Mouse (Mus musculus): ENCODE measurements around the gene Foxp1. TPM values are rescaled to one million over a fixed set of nuclear protein-coding genes. Genes with fewer than 3 reads are reported as not detected.

The Foxp1 gene
- polyA plus RNA-seq, 1 experiment from 2014 or later: 91.9 TPM

DNA sequence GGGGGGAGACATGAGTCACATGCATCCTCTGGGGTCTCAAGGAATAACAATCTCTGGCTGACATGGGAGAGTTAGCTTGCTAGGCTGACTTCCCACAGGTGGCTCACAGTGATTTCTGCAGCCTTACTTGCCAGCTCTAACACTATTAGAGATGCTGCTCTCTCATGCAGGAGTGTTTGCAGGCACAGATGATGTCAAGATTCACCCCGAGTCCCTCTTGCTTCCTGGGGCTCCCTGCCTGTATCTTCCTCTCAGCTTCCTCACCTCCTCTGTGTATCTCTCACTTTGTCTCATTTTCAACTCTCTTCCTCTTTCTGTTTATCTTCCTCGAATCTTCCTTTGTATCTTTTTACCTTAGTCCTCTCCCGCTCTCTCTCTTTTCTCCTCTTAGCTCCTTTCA lies 334.6 kb downstream of the Foxp1 start:
- H3K27me3 ChIP-seq (ENCODE audit: control insufficient read depth, insufficient read depth, low read length): no peaks in the 10 kb centered on the region
- no peak overlapping the region for H3K4me2 ChIP-seq (replicated peaks; ENCODE audit: low read depth, low read length)
- ATAC-seq (ENCODE audit: low FRiP score) (no peak), DNase-seq (ENCODE audit: low spot score) (no peak)
- H3K36me3 ChIP-seq (ENCODE audit: control insufficient read depth, insufficient read depth, low read length): no peaks in the 10 kb centered on the region
- no peak overlapping the region for H3K9ac ChIP-seq (ENCODE audit: low read depth, low read length)
- H3K4me3 ChIP-seq (ENCODE audit: low read depth, low read length): no peak overlapping the region
- WGBS: 75% methylated on average over 3 of the region's 3 CpGs
- no peaks in the 10 kb centered on the region for H3K9me3 ChIP-seq (ENCODE audit: control insufficient read depth, low read length)
- no peak overlapping the region for H3K27ac ChIP-seq (ENCODE audit: low read depth, low read length)
- H3K4me1 ChIP-seq (replicated peaks; ENCODE audit: control insufficient read depth, insufficient read depth, low read length): no peaks in the 10 kb centered on the region; the same call in 1 of the 2 replicates

DNA sequence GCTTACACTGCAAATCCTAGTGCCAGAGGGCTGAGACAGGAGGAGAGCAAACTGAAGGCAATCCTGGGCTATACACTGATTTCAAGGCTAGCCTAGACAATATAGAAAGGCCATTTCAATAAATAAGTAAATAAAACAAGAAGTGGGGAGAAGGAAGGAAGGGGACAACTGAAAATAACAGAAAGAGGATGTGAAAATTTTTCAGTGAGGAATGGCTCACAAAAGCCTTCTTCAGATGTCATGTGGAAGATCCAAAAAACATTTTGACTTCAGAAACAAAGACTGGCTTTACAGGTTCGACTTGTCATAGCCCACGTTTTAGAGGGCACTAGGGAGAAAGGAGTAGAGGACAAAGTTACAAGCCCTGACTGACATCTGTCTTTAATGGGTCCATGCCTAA lies 335.1 kb downstream of the Foxp1 start:
- no peak for DNase-seq (ENCODE audit: low spot score)
- no peak overlapping the region for H3K4me2 ChIP-seq (replicated peaks; ENCODE audit: low read depth, low read length)
- H3K36me3 ChIP-seq (ENCODE audit: control insufficient read depth, insufficient read depth, low read length): no peaks in the 10 kb centered on the region
- no peak overlapping the region for H3K4me3 ChIP-seq (ENCODE audit: low read depth, low read length)
- WGBS: 66% methylated on average over 2 of the region's 2 CpGs
- H3K4me1 ChIP-seq (replicated peaks; ENCODE audit: control insufficient read depth, insufficient read depth, low read length): no peaks in the 10 kb centered on the region; the same call in 1 of the 2 replicates
- H3K9me3 ChIP-seq (ENCODE audit: control insufficient read depth, low read length): no peaks in the 10 kb centered on the region
- H3K27ac ChIP-seq (ENCODE audit: low read depth, low read length): no peak overlapping the region
- no peaks in the 10 kb centered on the region for H3K27me3 ChIP-seq (ENCODE audit: control insufficient read depth, insufficient read depth, low read length)
- H3K9ac ChIP-seq (ENCODE audit: low read depth, low read length): no peak overlapping the region
- no peak for ATAC-seq (ENCODE audit: low FRiP score)

DNA sequence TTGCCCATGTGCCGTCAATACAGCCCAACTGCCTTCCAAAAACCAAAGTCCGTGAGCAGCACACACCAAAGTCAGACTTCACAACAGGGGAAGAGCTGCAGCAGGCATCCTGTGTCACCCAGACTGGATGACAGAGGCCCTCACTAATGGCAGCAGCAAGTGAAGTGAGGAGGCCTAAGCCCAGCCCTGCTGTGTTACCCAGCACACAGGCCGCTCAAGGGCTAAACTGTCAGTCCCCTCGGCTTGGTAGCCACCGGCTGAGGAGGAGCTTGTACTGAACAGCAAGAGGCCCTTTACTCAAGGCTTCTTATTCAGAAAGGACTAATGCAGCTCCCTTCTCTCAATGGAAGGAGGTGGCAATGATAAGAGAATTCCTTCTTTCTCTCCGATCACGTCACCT lies 336.0 kb downstream of the Foxp1 start:
- Histone ChIP-seq H3K9me3 (ENCODE audit: control insufficient read depth, low read length) (no peaks in the 10 kb centered on the region), H3K4me1 (replicated peaks; ENCODE audit: control insufficient read depth, insufficient read depth, low read length) (no peaks in the 10 kb centered on the region; the same call in 1 of the 2 replicates), H3K9ac (ENCODE audit: low read depth, low read length) (no peak overlapping the region), H3K4me3 (ENCODE audit: low read depth, low read length) (no peak overlapping the region), H3K36me3 (ENCODE audit: control insufficient read depth, insufficient read depth, low read length) (no peaks in the 10 kb centered on the region), H3K27me3 (ENCODE audit: control insufficient read depth, insufficient read depth, low read length) (no peaks in the 10 kb centered on the region), H3K27ac (ENCODE audit: low read depth, low read length) (no peak overlapping the region), H3K4me2 (replicated peaks; ENCODE audit: low read depth, low read length) (no peak overlapping the region)
- ATAC-seq (ENCODE audit: low FRiP score): no peak
- DNase-seq (ENCODE audit: low spot score): no peak
- WGBS: 48% methylated on average over 7 of the region's 7 CpGs

DNA sequence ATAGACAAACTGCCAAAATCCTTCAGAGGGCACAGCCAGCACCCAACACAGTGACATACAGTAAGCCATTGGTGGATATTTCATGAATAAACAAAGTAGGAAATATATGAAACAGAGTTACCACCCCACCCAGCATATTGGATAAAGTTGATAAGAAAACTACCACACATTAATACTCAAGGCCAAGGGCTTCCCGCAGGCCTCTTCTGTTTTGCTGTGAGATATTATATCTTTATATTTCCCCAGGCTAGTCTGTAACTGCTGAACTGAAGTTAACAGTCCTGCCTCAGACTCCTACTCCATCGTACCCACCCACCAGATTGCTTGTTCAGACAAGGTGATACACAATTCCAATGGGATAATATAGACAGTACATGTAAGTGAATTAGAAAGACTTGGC lies 336.7 kb downstream of the Foxp1 start:
- ATAC-seq (ENCODE audit: low FRiP score) (no peak), DNase-seq (ENCODE audit: low spot score) (no peak)
- no peaks in the 10 kb centered on the region for H3K36me3 ChIP-seq (ENCODE audit: control insufficient read depth, insufficient read depth, low read length)
- no peaks in the 10 kb centered on the region for H3K9me3 ChIP-seq (ENCODE audit: control insufficient read depth, low read length)
- no peak overlapping the region for H3K27ac ChIP-seq (ENCODE audit: low read depth, low read length)
- H3K27me3 ChIP-seq (ENCODE audit: control insufficient read depth, insufficient read depth, low read length): no peaks in the 10 kb centered on the region
- WGBS: 96% methylated on average over 2 of the region's 2 CpGs
- no peaks in the 10 kb centered on the region; the same call in 1 of the 2 replicates for H3K4me1 ChIP-seq (replicated peaks; ENCODE audit: control insufficient read depth, insufficient read depth, low read length)
- H3K9ac ChIP-seq (ENCODE audit: low read depth, low read length): no peak overlapping the region
- no peak overlapping the region for H3K4me3 ChIP-seq (ENCODE audit: low read depth, low read length)
- no peak overlapping the region for H3K4me2 ChIP-seq (replicated peaks; ENCODE audit: low read depth, low read length)

DNA sequence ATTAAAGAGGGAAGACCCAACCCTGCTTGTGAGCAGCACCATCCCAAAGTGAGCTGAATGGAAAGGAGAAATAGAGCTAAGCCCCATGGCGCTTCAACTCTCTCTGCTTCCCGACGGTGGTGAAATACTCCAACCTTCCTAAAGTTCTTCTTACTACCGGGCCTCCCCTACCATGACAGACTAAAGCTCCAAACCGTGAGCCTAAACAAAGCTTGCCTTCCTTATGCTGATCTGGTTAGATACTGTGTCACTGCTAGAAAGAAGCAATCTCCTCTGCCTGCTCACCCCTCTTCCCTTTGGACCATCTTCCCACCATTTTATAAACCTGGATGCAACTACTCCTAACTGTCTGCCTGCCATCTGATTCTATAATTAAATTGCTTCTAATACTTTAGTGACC lies 338.5 kb downstream of the Foxp1 start:
- Histone ChIP-seq H3K36me3 (ENCODE audit: control insufficient read depth, insufficient read depth, low read length) (no peaks in the 10 kb centered on the region), H3K27me3 (ENCODE audit: control insufficient read depth, insufficient read depth, low read length) (no peaks in the 10 kb centered on the region), H3K9ac (ENCODE audit: low read depth, low read length) (no peak overlapping the region), H3K4me2 (replicated peaks; ENCODE audit: low read depth, low read length) (no peak overlapping the region), H3K4me1 (replicated peaks; ENCODE audit: control insufficient read depth, insufficient read depth, low read length) (no peaks in the 10 kb centered on the region; the same call in 1 of the 2 replicates), H3K27ac (ENCODE audit: low read depth, low read length) (no peak overlapping the region), H3K4me3 (ENCODE audit: low read depth, low read length) (no peak overlapping the region), H3K9me3 (ENCODE audit: control insufficient read depth, low read length) (no peaks in the 10 kb centered on the region)
- ATAC-seq (ENCODE audit: low FRiP score) (no peak), DNase-seq (ENCODE audit: low spot score) (no peak)
- WGBS: 93% methylated on average over 5 of the region's 5 CpGs

DNA sequence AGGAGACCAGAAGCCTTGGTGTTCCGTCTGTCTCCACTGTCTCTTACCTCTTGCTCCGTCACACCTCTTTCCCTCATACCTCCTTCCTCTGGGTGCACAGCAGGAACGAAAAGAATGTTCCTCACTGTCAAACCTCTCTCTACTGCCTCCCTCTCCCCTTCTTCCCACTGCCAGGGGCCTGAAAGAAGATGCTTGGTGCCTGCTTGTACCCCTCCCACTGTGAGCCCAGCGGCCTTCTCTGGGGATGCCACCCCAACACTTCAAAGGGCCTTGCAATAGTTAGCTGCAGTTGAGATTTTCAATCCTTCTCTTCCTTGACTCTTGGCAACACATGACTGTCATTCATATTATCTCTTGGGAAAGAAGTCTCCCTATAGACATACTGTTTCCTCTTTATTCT lies 339.7 kb downstream of the Foxp1 start:
- ATAC-seq (ENCODE audit: low FRiP score) (no peak), DNase-seq (ENCODE audit: low spot score) (no peak)
- Histone ChIP-seq H3K36me3 (ENCODE audit: control insufficient read depth, insufficient read depth, low read length) (no peaks in the 10 kb centered on the region), H3K9me3 (ENCODE audit: control insufficient read depth, low read length) (no peaks in the 10 kb centered on the region), H3K27me3 (ENCODE audit: control insufficient read depth, insufficient read depth, low read length) (no peaks in the 10 kb centered on the region), H3K9ac (ENCODE audit: low read depth, low read length) (no peak overlapping the region), H3K4me2 (replicated peaks; ENCODE audit: low read depth, low read length) (no peak overlapping the region), H3K27ac (ENCODE audit: low read depth, low read length) (no peak overlapping the region), H3K4me3 (ENCODE audit: low read depth, low read length) (no peak overlapping the region), H3K4me1 (replicated peaks; ENCODE audit: control insufficient read depth, insufficient read depth, low read length) (no peaks in the 10 kb centered on the region)
- 74% methylated on average over 4 of the region's 4 CpGs for WGBS

DNA sequence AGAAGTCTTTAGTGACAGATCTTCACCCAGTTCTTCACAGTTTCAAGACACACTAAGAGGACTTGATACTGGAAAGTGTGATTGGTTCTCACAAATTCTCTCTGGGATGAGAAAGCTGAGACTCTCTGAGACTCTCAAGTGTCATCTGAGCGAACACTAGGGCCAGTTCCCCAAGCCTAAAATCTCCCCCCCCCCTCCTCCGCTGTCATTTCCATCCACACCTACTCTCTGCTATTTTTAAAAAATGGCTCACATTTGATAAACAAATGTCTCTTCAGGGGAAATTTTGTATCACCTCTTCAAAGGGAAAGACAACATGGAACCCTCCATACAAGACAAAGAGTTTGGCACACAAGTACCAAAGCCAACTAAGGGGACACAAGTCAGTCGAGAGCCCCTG lies 346.3 kb downstream of the Foxp1 start:
- 94% methylated on average over 3 of the region's 3 CpGs for WGBS
- Histone ChIP-seq H3K4me2 (replicated peaks; ENCODE audit: low read depth, low read length) (no peak overlapping the region), H3K9ac (ENCODE audit: low read depth, low read length) (no peak overlapping the region), H3K27me3 (ENCODE audit: control insufficient read depth, insufficient read depth, low read length) (no peaks in the 10 kb centered on the region), H3K4me1 (replicated peaks; ENCODE audit: control insufficient read depth, insufficient read depth, low read length) (no peaks in the 10 kb centered on the region), H3K9me3 (ENCODE audit: control insufficient read depth, low read length) (no peaks in the 10 kb centered on the region), H3K4me3 (ENCODE audit: low read depth, low read length) (no peak overlapping the region), H3K27ac (ENCODE audit: low read depth, low read length) (no peak overlapping the region), H3K36me3 (ENCODE audit: control insufficient read depth, insufficient read depth, low read length) (no peaks in the 10 kb centered on the region)
- no peak for ATAC-seq (ENCODE audit: low FRiP score)
- no peak for DNase-seq (ENCODE audit: low spot score)

DNA sequence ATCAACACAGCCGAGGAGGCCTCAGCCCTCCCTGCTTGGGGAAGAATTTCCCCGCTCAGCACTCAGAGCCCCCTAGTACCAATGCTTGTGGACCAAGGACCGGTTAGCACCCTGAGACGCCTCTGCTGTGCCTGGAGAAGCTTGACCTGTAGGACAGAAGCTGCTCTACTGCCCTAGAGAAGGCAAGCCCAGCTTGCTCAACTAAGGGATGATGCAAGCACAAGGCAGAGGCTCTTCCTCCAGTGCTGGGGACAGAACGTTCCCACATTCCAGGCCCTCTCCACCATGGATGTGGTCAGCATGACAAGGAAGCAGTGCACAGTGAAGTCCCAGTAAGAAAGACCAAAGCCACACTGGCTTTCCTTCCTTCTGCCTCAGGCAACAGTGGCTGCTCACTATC lies 347.1 kb downstream of the Foxp1 start:
- H3K9ac ChIP-seq (ENCODE audit: low read depth, low read length): no peak overlapping the region
- H3K36me3 ChIP-seq (ENCODE audit: control insufficient read depth, insufficient read depth, low read length): no peaks in the 10 kb centered on the region
- no peaks in the 10 kb centered on the region for H3K4me1 ChIP-seq (replicated peaks; ENCODE audit: control insufficient read depth, insufficient read depth, low read length)
- no peak overlapping the region for H3K27ac ChIP-seq (ENCODE audit: low read depth, low read length)
- no peak for ATAC-seq (ENCODE audit: low FRiP score)
- no peak overlapping the region for H3K4me3 ChIP-seq (ENCODE audit: low read depth, low read length)
- DNase-seq (ENCODE audit: low spot score): no peak
- no peaks in the 10 kb centered on the region for H3K27me3 ChIP-seq (ENCODE audit: control insufficient read depth, insufficient read depth, low read length)
- 65% methylated on average over 5 of the region's 5 CpGs for WGBS
- no peak overlapping the region for H3K4me2 ChIP-seq (replicated peaks; ENCODE audit: low read depth, low read length)
- H3K9me3 ChIP-seq (ENCODE audit: control insufficient read depth, low read length): no peaks in the 10 kb centered on the region

DNA sequence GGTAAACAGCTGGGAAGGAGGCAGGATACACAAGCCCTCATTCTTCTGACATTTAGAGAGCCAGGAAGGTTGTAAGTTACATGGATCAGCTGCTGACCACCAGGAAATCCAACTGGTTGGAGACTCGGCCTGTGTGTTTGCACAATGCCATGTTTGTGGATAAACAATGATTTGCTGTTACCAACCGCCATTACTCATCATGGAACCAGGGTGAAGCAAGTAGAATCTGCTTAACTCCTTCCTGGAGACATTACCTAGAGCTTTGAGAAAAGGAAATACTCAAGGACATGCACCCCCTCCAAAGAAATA lies 348.7 kb downstream of the Foxp1 start:
- no peaks in the 10 kb centered on the region for H3K9me3 ChIP-seq (ENCODE audit: control insufficient read depth, low read length)
- H3K4me2 ChIP-seq (replicated peaks; ENCODE audit: low read depth, low read length): no peak overlapping the region
- H3K36me3 ChIP-seq (ENCODE audit: control insufficient read depth, insufficient read depth, low read length): no peaks in the 10 kb centered on the region
- H3K4me1 ChIP-seq (replicated peaks; ENCODE audit: control insufficient read depth, insufficient read depth, low read length): no peaks in the 10 kb centered on the region
- no peak for ATAC-seq (ENCODE audit: low FRiP score)
- no peak for DNase-seq (ENCODE audit: low spot score)
- H3K9ac ChIP-seq (ENCODE audit: low read depth, low read length): no peak overlapping the region
- no peak overlapping the region for H3K4me3 ChIP-seq (ENCODE audit: low read depth, low read length)
- no peaks in the 10 kb centered on the region for H3K27me3 ChIP-seq (ENCODE audit: control insufficient read depth, insufficient read depth, low read length)
- H3K27ac ChIP-seq (ENCODE audit: low read depth, low read length): no peak overlapping the region
- WGBS: 66% methylated on average over 2 of the region's 2 CpGs

Measured in hindbrain, embryonic 11.5 days (tissue).